Mouse (Mus musculus): Measurements from ENCODE around the gene Fads3. TPM values are rescaled to one million over a fixed set of nuclear protein-coding genes. Genes with fewer than 3 reads are reported as not detected.
A peak's percentile ranks its signal among the peaks of the same experiment; 100 is the strongest.

Fads3 gene
- polyA plus RNA-seq, 1 experiment from 2014 or later: 12.4 TPM

- H3K27ac ChIP-seq (ENCODE audit: low read length): no peak overlapping the region
- H3K9ac ChIP-seq (ENCODE audit: low read depth, low read length): no peak overlapping the region
- no peak overlapping the region for H3K4me2 ChIP-seq (ENCODE audit: low read depth, low read length)
- no peak overlapping the region for H3K4me3 ChIP-seq (ENCODE audit: low read length)
- no peaks in the 10 kb centered on the region for H3K9me3 ChIP-seq (ENCODE audit: control insufficient read depth, low read length)
- WGBS: 74% methylated on average over 5 of the region's 5 CpGs
- H3K36me3 ChIP-seq (ENCODE audit: control insufficient read depth, insufficient read depth, low read length): no peaks in the 10 kb centered on the region
- no peaks in the 10 kb centered on the region for H3K27me3 ChIP-seq (replicated peaks; ENCODE audit: control insufficient read depth, insufficient read depth, low read length)
- no peak for ATAC-seq
- H3K4me1 ChIP-seq (ENCODE audit: control insufficient read depth, insufficient read depth, low read length): peaks cover 44% of the 10 kb centered on the region
Measured at GRCm38 (mm10) chr19:10097826-10098225, 56.5 kb downstream of the Fads3 start.

GRCm38 (mm10) chr19:10100631-10101071 lies 59.3 kb downstream of the Fads3 start:
- Histone ChIP-seq H3K4me2 (ENCODE audit: low read depth, low read length) (peak overlapping the region; percentile 66), H3K4me3 (ENCODE audit: low read length) (peak overlapping the region; percentile 76), H3K27me3 (replicated peaks; ENCODE audit: control insufficient read depth, insufficient read depth, low read length) (no peaks in the 10 kb centered on the region), H3K4me1 (ENCODE audit: control insufficient read depth, insufficient read depth, low read length) (peaks cover 36% of the 10 kb centered on the region), H3K9me3 (ENCODE audit: control insufficient read depth, low read length) (no peaks in the 10 kb centered on the region), H3K36me3 (ENCODE audit: control insufficient read depth, insufficient read depth, low read length) (no peaks in the 10 kb centered on the region), H3K9ac (ENCODE audit: low read depth, low read length) (peak overlapping the region; percentile 81), H3K27ac (ENCODE audit: low read length) (peak overlapping the region; percentile 93)
- ATAC-seq: peak; percentile 67
- WGBS: under 1% methylated on average over 21 of the region's 21 CpGs

GRCm38 (mm10) chr19:10101341-10102053 lies 60.1 kb downstream of the Fads3 start, which contains the start of gene Fads2:
TSS of gene Fads2 (minus strand) at chr19:10101746.
- peak within 1 kb of the TSS; percentile 76 for H3K4me3 ChIP-seq (ENCODE audit: low read length)
- H3K4me1 ChIP-seq (ENCODE audit: control insufficient read depth, insufficient read depth, low read length): peaks cover 31% of the 10 kb centered on the region
- H3K27ac ChIP-seq (ENCODE audit: low read length): peak within 1 kb of the TSS; percentile 93
- ATAC-seq: peak; percentile 94
- H3K27me3 ChIP-seq (replicated peaks; ENCODE audit: control insufficient read depth, insufficient read depth, low read length): no peaks in the 10 kb centered on the region
- WGBS: under 1% methylated on average over 50 of the region's 57 CpGs
- peak within 1 kb of the TSS; percentile 81 for H3K9ac ChIP-seq (ENCODE audit: low read depth, low read length)
- H3K36me3 ChIP-seq (ENCODE audit: control insufficient read depth, insufficient read depth, low read length): no peaks in the 10 kb centered on the region
- H3K9me3 ChIP-seq (ENCODE audit: control insufficient read depth, low read length): no peaks in the 10 kb centered on the region
- H3K4me2 ChIP-seq (ENCODE audit: low read depth, low read length): peak within 1 kb of the TSS; percentile 66

- Histone ChIP-seq H3K9me3 (ENCODE audit: control insufficient read depth, low read length) (no peaks in the 10 kb centered on the region), H3K36me3 (ENCODE audit: control insufficient read depth, insufficient read depth, low read length) (no peaks in the 10 kb centered on the region), H3K27ac (ENCODE audit: low read length) (peak overlapping the region; percentile 93), H3K9ac (ENCODE audit: low read depth, low read length) (peak overlapping the region; percentile 81), H3K4me1 (ENCODE audit: control insufficient read depth, insufficient read depth, low read length) (peaks cover 24% of the 10 kb centered on the region), H3K4me2 (ENCODE audit: low read depth, low read length) (peak overlapping the region; percentile 66), H3K27me3 (replicated peaks; ENCODE audit: control insufficient read depth, insufficient read depth, low read length) (no peaks in the 10 kb centered on the region), H3K4me3 (ENCODE audit: low read length) (peak overlapping the region; percentile 76)
- peak; percentile 53 for ATAC-seq
- 4% methylated on average over 21 of the region's 25 CpGs for WGBS
Measured at GRCm38 (mm10) chr19:10102054-10102700, 60.8 kb downstream of the Fads3 start.

DNA sequence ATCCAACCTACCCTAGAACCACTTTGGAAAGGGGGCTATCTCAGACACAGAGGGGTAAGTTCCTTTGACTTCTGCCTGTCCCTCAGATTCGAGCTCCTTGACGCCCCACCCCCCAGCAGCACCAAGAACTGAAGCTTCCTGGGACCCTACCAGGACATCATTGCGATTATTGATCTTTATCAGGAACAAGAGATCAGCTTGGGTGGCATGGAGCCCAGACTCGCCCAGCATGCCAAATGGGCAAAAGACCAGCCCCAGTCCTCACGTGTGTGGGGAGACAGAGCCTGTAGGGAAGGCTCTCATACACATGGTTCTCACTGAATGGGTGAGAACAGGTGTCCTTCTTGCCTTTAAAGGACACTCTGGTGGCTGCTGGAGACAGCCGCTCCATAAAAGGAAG lies 62.9 kb downstream of the Fads3 start:
- Histone ChIP-seq H3K36me3 (ENCODE audit: control insufficient read depth, insufficient read depth, low read length) (no peaks in the 10 kb centered on the region), H3K4me3 (ENCODE audit: low read length) (no peak overlapping the region), H3K27ac (ENCODE audit: low read length) (no peak overlapping the region), H3K27me3 (replicated peaks; ENCODE audit: control insufficient read depth, insufficient read depth, low read length) (no peaks in the 10 kb centered on the region), H3K4me1 (ENCODE audit: control insufficient read depth, insufficient read depth, low read length) (peaks cover 10% of the 10 kb centered on the region), H3K4me2 (ENCODE audit: low read depth, low read length) (no peak overlapping the region), H3K9ac (ENCODE audit: low read depth, low read length) (no peak overlapping the region), H3K9me3 (ENCODE audit: control insufficient read depth, low read length) (no peaks in the 10 kb centered on the region)
- 78% methylated on average over 6 of the region's 6 CpGs for WGBS
- no peak for ATAC-seq

DNA sequence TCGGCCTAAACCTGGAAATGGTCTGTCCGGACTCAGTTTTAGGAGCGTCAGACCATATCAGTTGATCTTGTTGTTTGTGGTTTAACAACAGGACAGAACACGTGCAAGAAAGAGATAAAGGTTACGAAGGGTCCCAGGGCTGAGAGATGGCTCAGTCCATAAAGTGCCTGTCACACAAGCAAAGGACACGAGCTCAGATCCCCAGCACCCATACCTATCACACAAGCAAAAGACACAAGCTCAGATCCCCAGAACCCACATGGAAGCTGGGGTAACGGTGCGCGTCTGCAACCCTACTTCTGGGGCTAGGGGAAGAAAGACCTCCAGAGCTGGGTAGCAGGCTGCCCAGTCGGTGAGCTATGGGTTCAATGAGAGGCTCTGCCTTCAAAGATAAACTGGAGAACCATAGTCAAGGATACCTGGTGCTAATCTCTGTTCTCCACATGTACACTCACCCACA lies 63.7 kb downstream of the Fads3 start:
- H3K4me1 ChIP-seq (ENCODE audit: control insufficient read depth, insufficient read depth, low read length): 0 out of 2 replicates have a peak, but pooled peaks cover 4% of the 10 kb centered on the region
- no peaks in the 10 kb centered on the region for H3K27me3 ChIP-seq (replicated peaks; ENCODE audit: control insufficient read depth, insufficient read depth, low read length)
- no peak overlapping the region for H3K4me2 ChIP-seq (ENCODE audit: low read depth, low read length)
- no peak overlapping the region for H3K27ac ChIP-seq (ENCODE audit: low read length)
- H3K4me3 ChIP-seq (ENCODE audit: low read length): no peak overlapping the region
- H3K9ac ChIP-seq (ENCODE audit: low read depth, low read length): no peak overlapping the region
- 82% methylated on average over 10 of the region's 10 CpGs for WGBS
- H3K36me3 ChIP-seq (ENCODE audit: control insufficient read depth, insufficient read depth, low read length): no peaks in the 10 kb centered on the region
- H3K9me3 ChIP-seq (ENCODE audit: control insufficient read depth, low read length): no peaks in the 10 kb centered on the region
- ATAC-seq: no peak

DNA sequence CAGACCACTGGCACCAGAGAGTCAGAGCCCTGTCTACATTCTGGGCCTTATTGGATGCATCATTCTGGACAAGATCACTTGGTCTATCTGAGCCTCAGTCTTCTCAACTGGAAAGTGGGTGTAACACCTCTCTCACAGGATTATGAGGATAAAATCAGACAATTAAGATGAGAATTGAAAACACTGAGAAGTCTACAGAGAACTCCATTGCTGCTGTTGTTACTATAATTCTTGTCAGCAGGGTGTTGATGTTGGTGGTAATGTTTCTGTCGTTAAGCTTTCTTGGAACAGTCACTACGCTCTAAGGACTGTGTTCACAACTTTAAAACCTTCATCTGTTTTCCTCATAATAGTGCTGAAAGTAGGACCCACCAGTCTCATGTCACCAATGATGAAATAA lies 65.3 kb downstream of the Fads3 start:
- Histone ChIP-seq H3K9me3 (ENCODE audit: control insufficient read depth, low read length) (no peaks in the 10 kb centered on the region), H3K4me3 (ENCODE audit: low read length) (no peak overlapping the region), H3K36me3 (ENCODE audit: control insufficient read depth, insufficient read depth, low read length) (no peaks in the 10 kb centered on the region), H3K4me2 (ENCODE audit: low read depth, low read length) (no peak overlapping the region), H3K27me3 (replicated peaks; ENCODE audit: control insufficient read depth, insufficient read depth, low read length) (no peaks in the 10 kb centered on the region), H3K9ac (ENCODE audit: low read depth, low read length) (no peak overlapping the region), H3K4me1 (ENCODE audit: control insufficient read depth, insufficient read depth, low read length) (0 out of 2 replicates have a peak, but pooled peaks cover 4% of the 10 kb centered on the region), H3K27ac (ENCODE audit: low read length) (no peak overlapping the region)
- 91% methylated on average over 2 of the region's 2 CpGs for WGBS
- no peak for ATAC-seq

- Histone ChIP-seq H3K9ac (ENCODE audit: low read depth, low read length) (no peak overlapping the region), H3K4me2 (ENCODE audit: low read depth, low read length) (no peak overlapping the region), H3K9me3 (ENCODE audit: control insufficient read depth, low read length) (no peaks in the 10 kb centered on the region), H3K36me3 (ENCODE audit: control insufficient read depth, insufficient read depth, low read length) (no peaks in the 10 kb centered on the region), H3K4me1 (ENCODE audit: control insufficient read depth, insufficient read depth, low read length) (0 out of 2 replicates have a peak, but pooled peaks cover 4% of the 10 kb centered on the region), H3K27me3 (replicated peaks; ENCODE audit: control insufficient read depth, insufficient read depth, low read length) (no peaks in the 10 kb centered on the region), H3K27ac (ENCODE audit: low read length) (no peak overlapping the region), H3K4me3 (ENCODE audit: low read length) (no peak overlapping the region)
- no peak for ATAC-seq
- WGBS: 85% methylated on average over 5 of the region's 5 CpGs
Measured at GRCm38 (mm10) chr19:10107051-10107611, 65.8 kb downstream of the Fads3 start.

GRCm38 (mm10) chr19:10108129-10108528 lies 66.8 kb downstream of the Fads3 start:
- Histone ChIP-seq H3K4me2 (ENCODE audit: low read depth, low read length) (no peak overlapping the region), H3K9ac (ENCODE audit: low read depth, low read length) (no peak overlapping the region), H3K4me1 (ENCODE audit: control insufficient read depth, insufficient read depth, low read length) (no peaks in the 10 kb centered on the region), H3K27me3 (replicated peaks; ENCODE audit: control insufficient read depth, insufficient read depth, low read length) (no peaks in the 10 kb centered on the region), H3K4me3 (ENCODE audit: low read length) (no peak overlapping the region), H3K9me3 (ENCODE audit: control insufficient read depth, low read length) (no peaks in the 10 kb centered on the region), H3K27ac (ENCODE audit: low read length) (no peak overlapping the region), H3K36me3 (ENCODE audit: control insufficient read depth, insufficient read depth, low read length) (no peaks in the 10 kb centered on the region)
- 94% methylated on average over 1 of the region's 1 CpGs for WGBS
- no peak for ATAC-seq

Measured in intestine, embryonic 16.5 days (tissue).